Mouse (Mus musculus): Measurements from ENCODE around the gene Tbc1d24. TPM values are rescaled to one million over a fixed set of nuclear protein-coding genes. Genes with fewer than 3 reads are reported as not detected.

Tbc1d24 gene
- polyA plus RNA-seq, 1 experiment: 4.3 TPM

DNA sequence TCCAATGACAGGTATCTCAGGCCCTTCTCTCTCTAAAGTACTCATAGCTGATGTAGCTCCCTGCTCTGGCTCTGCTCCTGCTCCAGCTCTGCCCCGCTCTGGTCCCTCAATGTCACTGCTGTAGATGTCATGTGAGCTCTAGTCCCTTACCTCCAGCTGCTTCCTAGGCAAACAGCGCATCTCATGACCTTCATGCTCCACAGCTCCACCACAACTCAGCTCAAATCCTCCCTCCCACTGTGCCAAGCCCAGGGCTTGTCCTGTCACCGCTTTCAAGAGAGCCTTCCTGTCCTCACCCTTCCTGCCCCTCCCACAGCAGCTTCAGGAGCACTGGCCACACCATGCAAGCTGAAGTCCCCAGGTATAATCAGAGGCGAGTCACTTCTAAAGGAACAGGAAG is 5.6 kb downstream of the Tbc1d24 start:
- no peak for TF ChIP-seq REST (IDR thresholded peaks at IDR 0.05; ENCODE audit: insufficient read depth, insufficient read length)
- TF ChIP-seq MAX (IDR thresholded peaks at IDR 0.05; ENCODE audit: low read depth): no peak
- TF ChIP-seq E2F4 (IDR thresholded peaks at IDR 0.05; ENCODE audit: insufficient read depth): no peak
- no peak for TF ChIP-seq USF1 (IDR thresholded peaks at IDR 0.05; ENCODE audit: low read depth)
- no peak for TF ChIP-seq POLR2AphosphoS2 (IDR thresholded peaks at IDR 0.05; ENCODE audit: insufficient read length, low read depth)
- TF ChIP-seq TCF3 (IDR thresholded peaks at IDR 0.05; ENCODE audit: insufficient read length, low read depth): no peak
- TF ChIP-seq MYOG (IDR thresholded peaks at IDR 0.05; ENCODE audit: control insufficient read depth in 1 of 3, insufficient read depth in 1 of 3, insufficient read length in 2 of 3, low read depth in 2 of 3): no peak
- no peak for TF ChIP-seq POLR2A (IDR thresholded peaks at IDR 0.05; ENCODE audit: insufficient read length, low read depth)
- no peak for TF ChIP-seq SRF (IDR thresholded peaks at IDR 0.05; ENCODE audit: control insufficient read depth, insufficient read length, low read depth)
- H3K36me3 ChIP-seq (ENCODE audit: control insufficient read depth, insufficient read depth): no peaks in the 10 kb centered on the region

DNA sequence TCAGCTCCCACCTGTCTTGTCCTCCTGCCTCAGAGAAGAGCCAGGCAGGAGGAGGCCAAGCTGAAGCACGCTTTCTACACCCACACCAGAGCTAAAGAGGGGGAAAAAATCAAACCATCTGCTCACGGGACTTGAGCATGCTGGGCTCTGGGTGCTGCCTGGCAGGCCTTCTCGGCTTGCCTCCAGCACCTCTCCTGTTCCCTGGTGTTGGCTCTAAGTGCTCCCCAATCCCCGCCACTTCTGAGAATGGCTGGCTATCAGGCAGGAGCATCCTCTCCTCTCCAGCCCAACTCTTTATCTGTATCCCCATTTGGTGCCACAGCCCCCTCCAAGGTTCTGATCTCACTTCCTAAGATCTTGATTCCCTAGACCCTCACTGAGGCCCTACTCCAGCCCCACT is 6.1 kb downstream of the Tbc1d24 start:
- Histone ChIP-seq H3K36me3 (ENCODE audit: control insufficient read depth, insufficient read depth) (no peaks in the 10 kb centered on the region), H3K79me2 (ENCODE audit: control insufficient read depth, insufficient read depth) (no peaks in the 10 kb centered on the region)
- TF ChIP-seq SRF (IDR thresholded peaks at IDR 0.05; ENCODE audit: control insufficient read depth, insufficient read length, low read depth) (no peak), MYOD1 (IDR thresholded peaks at IDR 0.05; ENCODE audit: control insufficient read depth in 1 of 3, insufficient read length in 2 of 3, low read depth in 2 of 3) (no peak), E2F4 (IDR thresholded peaks at IDR 0.05; ENCODE audit: insufficient read depth) (no peak), REST (IDR thresholded peaks at IDR 0.05; ENCODE audit: insufficient read depth, insufficient read length) (no peak), MAX (IDR thresholded peaks at IDR 0.05; ENCODE audit: low read depth) (no peak), POLR2AphosphoS2 (IDR thresholded peaks at IDR 0.05; ENCODE audit: insufficient read length, low read depth) (no peak), TCF12 (IDR thresholded peaks at IDR 0.05; ENCODE audit: insufficient read depth, poor library complexity, severe bottlenecking) (no peak), CEBPB (IDR thresholded peaks at IDR 0.05; ENCODE audit: insufficient read depth, poor library complexity, severe bottlenecking) (no peak), TCF3 (IDR thresholded peaks at IDR 0.05; ENCODE audit: insufficient read length, low read depth) (no peak), POLR2A (IDR thresholded peaks at IDR 0.05; ENCODE audit: insufficient read length, low read depth) (no peak), MYOG (IDR thresholded peaks at IDR 0.05; ENCODE audit: control insufficient read depth in 1 of 3, insufficient read depth in 1 of 3, insufficient read length in 2 of 3, low read depth in 2 of 3) (no peak), USF1 (IDR thresholded peaks at IDR 0.05; ENCODE audit: low read depth) (no peak)

More for the DNA sequence above, 5.6 kb downstream of the Tbc1d24 start:
- no peak overlapping the region for H3K4me2 ChIP-seq (ENCODE audit: low read depth)
- H3K27me3 ChIP-seq (ENCODE audit: control insufficient read depth, insufficient read depth, insufficient read length): no peaks in the 10 kb centered on the region
- no peak overlapping the region for H3K4me3 ChIP-seq
- no peaks in the 10 kb centered on the region for H3K79me2 ChIP-seq (ENCODE audit: control insufficient read depth, insufficient read depth)
- H3ac ChIP-seq (ENCODE audit: control insufficient read depth, insufficient read length): no peak overlapping the region

DNA sequence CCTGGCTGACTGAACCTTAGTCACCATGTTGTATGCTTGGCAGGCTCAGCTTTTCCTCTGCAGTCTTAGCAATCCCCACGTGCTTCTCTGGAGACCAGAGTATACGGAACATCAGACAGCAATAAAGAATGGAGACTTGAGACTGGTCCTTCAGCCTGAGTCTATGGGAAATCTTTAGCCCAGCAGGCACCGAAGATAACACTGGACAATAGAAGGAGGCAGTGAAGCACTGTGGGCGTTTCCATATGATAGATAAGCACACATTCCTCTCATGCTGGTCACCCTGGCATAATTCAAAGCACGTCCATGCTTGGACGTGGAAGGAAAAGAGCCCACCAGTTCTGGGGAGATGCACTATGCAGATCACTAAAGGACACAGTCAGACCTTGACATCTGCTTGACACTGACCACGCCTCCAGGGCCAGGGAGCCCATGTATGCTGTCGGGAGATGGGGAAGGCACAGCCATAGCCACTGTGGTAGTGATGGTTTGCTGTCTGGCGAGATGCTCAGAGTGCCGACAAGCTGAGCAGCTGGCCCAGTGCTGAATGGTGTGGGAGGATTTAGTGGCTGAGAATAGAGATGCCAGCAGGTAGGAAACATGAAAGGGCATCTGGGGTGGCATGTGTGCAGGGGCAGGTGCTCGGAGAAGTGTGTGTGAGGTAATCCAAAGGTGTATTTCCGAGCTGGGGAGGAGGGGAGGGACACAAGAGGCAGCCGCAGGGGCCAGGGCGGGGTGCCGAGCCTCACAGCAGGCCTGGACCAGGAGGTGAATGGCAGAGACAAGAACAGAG is 8.1 kb downstream of the Tbc1d24 start:
- Histone ChIP-seq H3ac (ENCODE audit: control insufficient read depth, insufficient read length) (no peak overlapping the region), H3K27me3 (ENCODE audit: control insufficient read depth, insufficient read depth, insufficient read length) (no peaks in the 10 kb centered on the region), H3K36me3 (ENCODE audit: control insufficient read depth, insufficient read depth) (no peaks in the 10 kb centered on the region), H3K4me2 (ENCODE audit: low read depth) (no peak overlapping the region), H3K79me2 (ENCODE audit: control insufficient read depth, insufficient read depth) (no peaks in the 10 kb centered on the region), H3K4me3 (no peak overlapping the region)
- TF ChIP-seq MAX (IDR thresholded peaks at IDR 0.05; ENCODE audit: low read depth): no peak
- no peak for TF ChIP-seq MYOG (IDR thresholded peaks at IDR 0.05; ENCODE audit: control insufficient read depth in 1 of 3, insufficient read depth in 1 of 3, insufficient read length in 2 of 3, low read depth in 2 of 3)
- TF ChIP-seq POLR2AphosphoS2 (IDR thresholded peaks at IDR 0.05; ENCODE audit: insufficient read length, low read depth): no peak
- no peak for TF ChIP-seq CEBPB (IDR thresholded peaks at IDR 0.05; ENCODE audit: insufficient read depth, poor library complexity, severe bottlenecking)
- no peak for TF ChIP-seq TCF3 (IDR thresholded peaks at IDR 0.05; ENCODE audit: insufficient read length, low read depth)
- TF ChIP-seq E2F4 (IDR thresholded peaks at IDR 0.05; ENCODE audit: insufficient read depth): no peak
- no peak for TF ChIP-seq POLR2A (IDR thresholded peaks at IDR 0.05; ENCODE audit: insufficient read length, low read depth)

More for the DNA sequence above, 6.1 kb downstream of the Tbc1d24 start:
- Histone ChIP-seq H3K4me3 (no peak overlapping the region), H3K27me3 (ENCODE audit: control insufficient read depth, insufficient read depth, insufficient read length) (no peaks in the 10 kb centered on the region), H3K4me2 (ENCODE audit: low read depth) (no peak overlapping the region), H3ac (ENCODE audit: control insufficient read depth, insufficient read length) (no peak overlapping the region)

DNA sequence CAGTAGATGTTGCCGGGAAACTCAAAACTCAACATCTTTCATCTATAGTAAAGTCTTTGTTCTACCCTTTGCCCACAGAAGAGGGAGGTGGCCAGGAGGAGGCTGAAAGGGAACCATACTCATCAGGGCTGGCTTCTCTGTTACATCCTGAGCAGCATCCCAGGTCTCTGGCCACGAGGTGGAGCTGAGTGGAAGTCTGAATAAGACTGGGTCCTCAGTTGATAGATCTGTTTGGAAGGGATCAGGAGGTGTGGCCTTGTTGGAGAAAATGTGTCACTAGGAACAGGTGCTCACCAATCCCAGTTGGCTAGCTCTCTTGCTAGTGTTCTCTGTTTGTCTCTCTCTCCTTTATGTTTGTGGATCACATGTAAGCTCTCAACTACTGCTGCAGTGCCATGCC is 10.0 kb downstream of the Tbc1d24 start:
- H3K4me2 ChIP-seq (ENCODE audit: low read depth): no peak overlapping the region
- TF ChIP-seq USF1 (IDR thresholded peaks at IDR 0.05; ENCODE audit: low read depth) (no peak), CEBPB (IDR thresholded peaks at IDR 0.05; ENCODE audit: insufficient read depth, poor library complexity, severe bottlenecking) (no peak)
- no peaks in the 10 kb centered on the region for H3K27me3 ChIP-seq (ENCODE audit: control insufficient read depth, insufficient read depth, insufficient read length)

DNA sequence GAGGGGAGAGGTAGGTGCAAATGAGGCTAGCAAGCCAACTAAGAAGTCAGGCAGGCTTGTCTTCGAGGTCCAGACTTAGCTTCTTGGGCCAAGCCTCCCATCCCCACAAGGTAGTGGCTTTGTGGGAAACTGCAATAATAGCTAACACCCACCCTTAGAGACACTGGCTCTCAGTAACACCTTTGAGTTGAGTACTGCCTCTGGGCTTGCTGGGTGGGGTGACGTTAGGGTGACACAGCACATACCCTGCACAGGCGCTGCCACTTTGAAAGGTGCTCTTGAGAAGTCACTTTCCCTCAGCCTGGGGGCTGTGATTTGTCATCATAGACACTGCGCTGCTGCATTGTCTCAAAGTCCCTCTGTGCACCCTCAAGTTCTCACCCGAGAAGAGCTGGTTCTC is 11.6 kb downstream of the Tbc1d24 start:
- no peaks in the 10 kb centered on the region for H3K27me3 ChIP-seq (ENCODE audit: control insufficient read depth, insufficient read depth, insufficient read length)
- H3K4me2 ChIP-seq (ENCODE audit: low read depth): no peak overlapping the region
- H3K79me2 ChIP-seq (ENCODE audit: control insufficient read depth, insufficient read depth): no peaks in the 10 kb centered on the region
- no peak overlapping the region for H3K4me3 ChIP-seq
- H3K36me3 ChIP-seq (ENCODE audit: control insufficient read depth, insufficient read depth): no peaks in the 10 kb centered on the region
- no peak overlapping the region for H3ac ChIP-seq (ENCODE audit: control insufficient read depth, insufficient read length)
- TF ChIP-seq MYOD1 (IDR thresholded peaks at IDR 0.05; ENCODE audit: control insufficient read depth in 1 of 3, insufficient read length in 2 of 3, low read depth in 2 of 3): no peak
- TF ChIP-seq REST (IDR thresholded peaks at IDR 0.05; ENCODE audit: insufficient read depth, insufficient read length): no peak
- no peak for TF ChIP-seq POLR2AphosphoS2 (IDR thresholded peaks at IDR 0.05; ENCODE audit: insufficient read length, low read depth)
- no peak for TF ChIP-seq TCF3 (IDR thresholded peaks at IDR 0.05; ENCODE audit: insufficient read length, low read depth)
- TF ChIP-seq MAX (IDR thresholded peaks at IDR 0.05; ENCODE audit: low read depth): no peak
- no peak for TF ChIP-seq POLR2A (IDR thresholded peaks at IDR 0.05; ENCODE audit: insufficient read length, low read depth)
- TF ChIP-seq USF1 (IDR thresholded peaks at IDR 0.05; ENCODE audit: low read depth): no peak
- no peak for TF ChIP-seq E2F4 (IDR thresholded peaks at IDR 0.05; ENCODE audit: insufficient read depth)
- no peak for TF ChIP-seq MYOG (IDR thresholded peaks at IDR 0.05; ENCODE audit: control insufficient read depth in 1 of 3, insufficient read depth in 1 of 3, insufficient read length in 2 of 3, low read depth in 2 of 3)
- no peak for TF ChIP-seq SRF (IDR thresholded peaks at IDR 0.05; ENCODE audit: control insufficient read depth, insufficient read length, low read depth)
- no peak for TF ChIP-seq CEBPB (IDR thresholded peaks at IDR 0.05; ENCODE audit: insufficient read depth, poor library complexity, severe bottlenecking)
- no peak for TF ChIP-seq TCF12 (IDR thresholded peaks at IDR 0.05; ENCODE audit: insufficient read depth, poor library complexity, severe bottlenecking)

More for the DNA sequence above, 10.0 kb downstream of the Tbc1d24 start:
- no peaks in the 10 kb centered on the region for H3K79me2 ChIP-seq (ENCODE audit: control insufficient read depth, insufficient read depth)
- no peaks in the 10 kb centered on the region for H3K36me3 ChIP-seq (ENCODE audit: control insufficient read depth, insufficient read depth)
- no peak overlapping the region for H3K4me3 ChIP-seq
- H3ac ChIP-seq (ENCODE audit: control insufficient read depth, insufficient read length): no peak overlapping the region
